Mouse (Mus musculus) forebrain, embryonic 15.5 days (tissue): Measurements from ENCODE around the gene Cdt1. TPM values are rescaled to one million over a fixed set of nuclear protein-coding genes. Genes with fewer than 3 reads are reported as not detected.
A peak's percentile ranks its signal among the peaks of the same experiment; 100 is the strongest.

Experiments used
- ATAC-seq: fragments of 200-750 bp; cut with Nextera tagmentation; replicated peaks from 2 replicates; pipeline ENCODE4 v1.8.0; 2017; ENCODE audit warnings: mild to moderate bottlenecking, moderate TSS enrichment, moderate library complexity
- H3K27ac ChIP-seq: fragments of 300-500 bp; sonication (generic); replicated peaks from 2 replicates; pipeline ENCODE4 v1.5.1; 2015; ENCODE audit warnings: mild to moderate bottlenecking, inconsistent platforms
- H3K27me3 ChIP-seq: fragments of 300-500 bp; sonication (generic); 2 replicates; pipeline ENCODE4 v1.6.1; 2015; ENCODE audit warnings: inconsistent platforms
- H3K36me3 ChIP-seq: fragments of 300-500 bp; sonication (generic); 2 replicates; pipeline ENCODE4 v1.6.1; 2015; ENCODE audit warnings: mild to moderate bottlenecking, inconsistent platforms
- H3K4me1 ChIP-seq: fragments of 300-500 bp; sonication (generic); 2 replicates; pipeline ENCODE4 v1.6.1; 2015; ENCODE audit warnings: inconsistent platforms
- H3K4me2 ChIP-seq: fragments of 300-500 bp; sonication (generic); replicated peaks from 2 replicates; pipeline ENCODE4 v1.6.1; 2015; ENCODE audit warnings: mild to moderate bottlenecking, inconsistent platforms
- H3K4me3 ChIP-seq: fragments of 300-500 bp; sonication (generic); 2 replicates; pipeline ENCODE4 v1.5.1; 2015; ENCODE audit warnings: mild to moderate bottlenecking, inconsistent platforms
- H3K9ac ChIP-seq: fragments of 300-500 bp; sonication (generic); replicated peaks from 2 replicates; pipeline ENCODE4 v1.6.1; 2015; ENCODE audit warnings: mild to moderate bottlenecking, inconsistent platforms
- H3K9me3 ChIP-seq: fragments of 300-500 bp; sonication (generic); 2 replicates; pipeline ENCODE4 v1.6.1; 2016; ENCODE audit warnings: inconsistent platforms
- WGBS: fragments of 180-500 bp; shearing (Covaris S2); methylation state at CpG from one replicate; pipeline ENCODE4 v1.1.7; 2015; ENCODE audit warnings: mixed read lengths; 5-methylcytosine and 5-hydroxymethylcytosine counted together
- polyA plus RNA-seq: library from polyadenylated mRNA; unstranded; fragments of >200 nt; fragmentation: Nextera tagmentation; extraction: Ambion mirVana; gene quantifications from 2 replicates; pipeline ENCODE4 v1.2.1, GENCODE M21; 2015

Cdt1 gene
- polyA plus RNA-seq, result 14.6 and 16.3 TPM in 2 replicates

DNA sequence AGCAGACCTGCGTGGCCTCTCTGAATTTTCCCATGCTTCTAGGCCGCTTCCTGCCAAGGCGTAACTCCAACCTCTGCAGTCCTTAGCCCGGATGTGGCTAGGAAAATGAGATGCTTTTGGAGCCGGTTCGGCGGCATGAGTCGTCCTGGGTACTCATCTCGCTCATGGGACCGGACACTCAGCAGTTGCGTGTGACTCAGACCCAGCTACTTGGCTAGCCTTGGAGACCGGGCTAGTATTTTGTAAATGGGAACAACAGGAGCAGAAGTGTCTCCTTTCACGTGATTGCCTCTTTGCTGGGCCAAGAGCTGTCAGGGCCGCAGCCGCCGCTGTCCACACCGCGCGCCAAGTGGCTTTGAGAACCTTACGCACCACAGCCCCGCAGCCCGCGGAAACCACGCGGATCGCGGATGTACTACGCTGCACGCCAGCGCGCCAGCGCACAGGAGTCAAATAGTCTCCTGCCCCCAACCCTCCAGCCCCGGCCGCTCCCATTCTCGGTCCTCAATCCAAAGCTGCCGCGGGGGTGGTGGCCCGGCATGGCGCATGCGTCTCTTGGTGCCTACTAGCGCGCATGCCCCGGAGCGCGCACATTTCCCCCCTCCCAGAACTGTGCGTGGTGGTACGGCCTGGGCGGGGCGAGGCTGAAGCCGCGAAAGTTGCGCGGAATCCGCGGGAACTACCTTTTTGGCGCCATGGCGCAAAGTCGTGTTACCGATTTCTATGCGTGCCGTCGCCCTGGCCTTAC is at the start of gene Cdt1:
Gene Cdt1 (plus strand): TSS at position 655 of the 748 bp plus-strand sequence.
- peaks cover 7% of the 10 kb centered on the region; the same call in 1 of the 2 replicates for H3K36me3 ChIP-seq
- H3K4me2 ChIP-seq, result peak within 1 kb of the TSS; percentile 85
- peak within 1 kb of the TSS; percentile 73 for H3K4me3 ChIP-seq
- peak within 1 kb of the TSS; percentile 94 for H3K27ac ChIP-seq
- H3K9ac ChIP-seq, result peak within 1 kb of the TSS; percentile 89
- no peaks in the 10 kb centered on the region for H3K9me3 ChIP-seq
- ATAC-seq, result peak; percentile 97
- under 1% methylated on average over 62 of the region's 62 CpGs for WGBS
- peaks cover 27% of the 10 kb centered on the region for H3K4me1 ChIP-seq
- H3K27me3 ChIP-seq, result no peaks in the 10 kb centered on the region

DNA sequence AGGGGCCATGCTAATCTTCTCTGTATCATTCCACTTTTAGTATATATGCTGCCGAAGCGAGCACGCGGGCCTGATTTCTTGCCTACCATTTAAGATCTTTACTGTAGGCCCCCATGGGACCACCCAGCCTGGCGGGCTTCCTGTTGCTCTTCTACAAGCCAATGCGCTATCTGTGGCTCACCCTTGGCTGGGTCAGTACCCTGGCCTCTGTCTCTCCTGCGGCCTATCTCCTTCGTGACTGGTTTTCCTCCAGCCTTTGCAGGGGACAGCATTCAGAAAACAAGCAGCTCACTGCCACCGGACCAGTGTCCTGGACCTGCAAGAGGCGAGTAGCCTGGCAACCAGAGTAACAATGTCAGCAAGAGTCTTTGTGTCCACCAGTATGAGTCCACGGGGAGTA is 47.2 kb upstream of the Cdt1 start:
- Histone ChIP-seq H3K4me1 (peaks cover 18% of the 10 kb centered on the region), H3K27ac (no peak overlapping the region), H3K27me3 (no peaks in the 10 kb centered on the region), H3K9me3 (no peaks in the 10 kb centered on the region), H3K9ac (no peak overlapping the region), H3K4me3 (no peak overlapping the region), H3K36me3 (no peaks in the 10 kb centered on the region), H3K4me2 (no peak overlapping the region)
- ATAC-seq, result no peak
- 78% methylated on average over 11 of the region's 11 CpGs for WGBS

DNA sequence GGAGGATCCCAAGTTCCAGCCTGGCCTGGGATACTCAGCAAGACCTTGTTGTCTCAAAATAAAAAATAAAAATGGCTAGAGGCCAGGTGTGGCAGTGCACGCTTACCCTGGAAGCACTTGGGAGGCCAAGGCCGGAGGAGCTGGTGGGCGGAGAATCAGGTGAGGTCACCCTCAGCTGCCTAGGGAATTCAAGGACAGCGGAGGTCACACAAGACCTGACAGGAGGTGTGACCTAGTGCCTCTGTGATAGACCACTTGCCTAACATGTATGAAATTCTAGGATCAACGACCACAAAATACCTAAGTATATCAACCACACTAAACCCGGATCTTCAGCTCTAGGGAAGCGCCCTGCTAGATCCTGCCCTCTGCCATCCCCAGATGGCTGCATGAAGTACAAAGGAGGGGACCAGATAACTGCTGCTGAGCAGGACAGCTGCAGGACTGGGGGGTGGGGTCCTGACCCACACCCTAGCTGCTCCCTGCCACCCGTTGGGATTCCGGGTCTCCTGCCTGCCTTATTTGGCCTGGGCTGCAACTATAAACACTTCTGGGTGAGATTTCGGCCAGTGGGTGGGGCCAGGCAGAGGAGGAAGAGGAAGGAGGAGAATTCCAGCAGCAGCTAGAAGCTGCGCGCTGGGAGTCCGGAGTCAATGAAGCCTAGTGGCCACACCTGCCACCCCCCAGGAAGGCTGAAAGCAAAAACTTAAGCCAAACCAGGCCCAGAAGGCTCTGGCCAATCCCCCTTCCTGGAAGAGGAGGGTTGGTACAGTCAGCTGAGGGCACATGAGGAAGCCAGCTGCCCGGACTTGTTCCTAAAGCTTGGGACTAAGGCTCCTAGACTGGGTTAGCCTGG is 44.8 kb upstream of the Cdt1 start:
- Histone ChIP-seq H3K9me3 (no peaks in the 10 kb centered on the region), H3K36me3 (no peaks in the 10 kb centered on the region), H3K4me3 (no peak overlapping the region), H3K9ac (no peak overlapping the region), H3K4me1 (peaks cover 18% of the 10 kb centered on the region), H3K4me2 (no peak overlapping the region), H3K27me3 (no peaks in the 10 kb centered on the region), H3K27ac (peak overlapping the region; percentile 45)
- 67% methylated on average over 14 of the region's 14 CpGs for WGBS
- no peak for ATAC-seq

DNA sequence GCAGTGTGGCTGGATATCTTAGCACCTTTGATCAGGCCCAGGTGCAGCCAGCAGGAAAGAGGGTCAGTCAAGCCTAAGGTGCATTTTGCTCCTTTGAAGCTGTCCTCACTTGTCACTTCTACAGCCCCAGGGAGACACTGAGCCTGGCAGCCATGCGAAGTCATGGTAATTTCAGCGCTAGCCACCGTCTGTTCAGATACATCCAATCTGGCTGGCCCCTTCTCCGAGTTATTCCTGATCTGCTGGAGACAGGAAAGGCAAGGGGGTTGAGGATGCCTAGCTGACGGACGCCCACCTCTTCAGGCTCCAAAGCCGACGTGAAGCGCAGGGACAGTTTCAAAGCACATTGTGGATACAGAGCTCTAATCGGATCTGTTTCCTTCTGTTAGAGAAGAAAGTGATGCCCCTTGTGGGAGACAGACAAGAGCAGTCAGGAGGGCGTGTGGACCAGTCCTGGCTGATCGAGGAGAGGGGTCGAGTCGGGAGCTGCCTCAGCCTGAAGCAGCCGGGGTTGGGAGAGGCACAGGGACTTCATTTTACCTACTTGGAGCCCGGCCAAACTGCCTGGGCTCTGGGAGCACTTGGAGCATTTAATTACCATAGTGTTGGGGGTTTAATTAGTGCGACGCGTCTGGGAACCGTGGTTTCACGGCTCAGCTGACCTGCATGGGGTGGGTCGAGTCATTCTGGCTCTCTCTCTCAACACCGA is 44.0 kb upstream of the Cdt1 start:
- peak; percentile 60 for ATAC-seq
- peaks cover 18% of the 10 kb centered on the region for H3K4me1 ChIP-seq
- 0 out of 2 replicates have a peak overlapping the region, but pooled peaks have one; percentile 3 for H3K4me3 ChIP-seq
- H3K9ac ChIP-seq, result 0 out of 2 replicates have a peak overlapping the region, but pooled peaks have one; percentile 4
- no peaks in the 10 kb centered on the region for H3K27me3 ChIP-seq
- WGBS, result 5% methylated on average over 23 of the region's 23 CpGs
- H3K27ac ChIP-seq, result peak overlapping the region; percentile 45
- no peaks in the 10 kb centered on the region for H3K36me3 ChIP-seq
- no peaks in the 10 kb centered on the region for H3K9me3 ChIP-seq
- H3K4me2 ChIP-seq, result peak overlapping the region; percentile 25

DNA sequence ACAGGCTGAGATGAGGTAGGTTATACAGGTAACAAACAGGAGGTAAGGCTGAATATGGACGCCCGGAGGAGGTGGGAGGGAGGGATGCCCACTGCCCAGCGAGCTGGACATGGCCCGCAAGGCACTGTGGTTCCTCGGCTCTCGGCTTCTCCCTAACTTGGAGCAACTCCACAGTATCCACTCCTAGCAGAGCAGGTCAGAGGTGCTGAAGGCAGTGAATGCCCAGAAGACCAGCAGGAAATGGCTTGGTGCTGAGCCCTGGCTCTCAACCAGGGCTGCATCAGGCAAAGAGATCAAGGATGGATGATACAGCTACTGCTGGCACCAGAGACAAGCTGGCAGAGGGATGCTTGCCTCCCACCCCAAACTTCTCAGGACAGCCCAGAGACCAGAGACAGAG is 43.3 kb upstream of the Cdt1 start:
- H3K36me3 ChIP-seq, result no peaks in the 10 kb centered on the region
- H3K9me3 ChIP-seq, result no peaks in the 10 kb centered on the region
- peaks cover 18% of the 10 kb centered on the region for H3K4me1 ChIP-seq
- H3K4me3 ChIP-seq, result no peak overlapping the region
- H3K27me3 ChIP-seq, result no peaks in the 10 kb centered on the region
- 50% methylated on average over 6 of the region's 6 CpGs for WGBS
- peak overlapping the region; percentile 25; the same call in 1 of the 2 replicates for H3K4me2 ChIP-seq
- no peak overlapping the region for H3K9ac ChIP-seq
- H3K27ac ChIP-seq, result no peak overlapping the region
- ATAC-seq, result no peak

DNA sequence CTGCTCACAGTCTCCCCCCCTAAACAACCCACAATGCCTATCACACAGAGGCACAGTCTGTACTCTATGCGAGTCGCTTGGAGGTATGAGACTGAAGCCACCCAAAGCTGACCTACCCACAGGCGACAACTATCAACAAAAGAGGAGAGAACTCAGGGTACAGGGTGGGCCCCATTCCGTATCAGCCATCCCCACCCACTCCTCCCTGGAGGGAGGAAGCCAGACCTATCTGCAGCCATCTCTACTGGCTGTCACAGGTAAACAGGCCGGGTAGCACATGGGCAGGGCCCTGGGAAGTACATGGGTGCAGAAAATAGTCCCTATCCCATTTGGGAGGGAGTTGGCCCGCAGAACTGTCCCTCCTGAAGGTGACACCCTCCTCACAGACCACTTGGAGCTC is 42.8 kb upstream of the Cdt1 start:
- ATAC-seq, result no peak
- Histone ChIP-seq H3K9me3 (no peaks in the 10 kb centered on the region), H3K4me3 (no peak overlapping the region), H3K27ac (no peak overlapping the region), H3K4me1 (peaks cover 18% of the 10 kb centered on the region), H3K36me3 (no peaks in the 10 kb centered on the region), H3K4me2 (no peak overlapping the region), H3K9ac (no peak overlapping the region), H3K27me3 (no peaks in the 10 kb centered on the region)
- 86% methylated on average over 6 of the region's 6 CpGs for WGBS

DNA sequence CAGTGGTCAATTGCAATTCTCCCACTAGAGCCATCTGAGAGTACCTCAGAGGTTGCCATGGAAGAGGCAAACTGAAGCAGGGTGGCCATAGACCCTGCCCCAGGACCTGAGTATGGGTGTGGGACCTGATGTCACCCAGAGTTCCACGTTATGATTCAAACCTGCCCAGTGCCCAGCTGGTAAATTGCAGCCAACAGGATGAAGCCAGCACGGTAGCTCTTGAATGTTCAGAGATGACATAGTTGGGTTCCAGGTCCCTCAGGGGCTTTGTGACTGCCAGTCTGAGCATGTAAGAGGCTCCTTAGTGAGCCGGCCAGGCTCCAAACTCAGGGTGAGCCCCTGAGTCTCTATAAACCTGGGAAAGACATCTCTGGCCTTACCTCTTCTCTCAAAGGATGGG is 41.7 kb upstream of the Cdt1 start:
- ATAC-seq, result no peak
- Histone ChIP-seq H3K4me3 (no peak overlapping the region), H3K36me3 (no peaks in the 10 kb centered on the region), H3K9ac (no peak overlapping the region), H3K9me3 (no peaks in the 10 kb centered on the region), H3K4me2 (no peak overlapping the region), H3K4me1 (peaks cover 18% of the 10 kb centered on the region), H3K27ac (no peak overlapping the region), H3K27me3 (no peaks in the 10 kb centered on the region)
- WGBS, result 70% methylated on average over 3 of the region's 3 CpGs

DNA sequence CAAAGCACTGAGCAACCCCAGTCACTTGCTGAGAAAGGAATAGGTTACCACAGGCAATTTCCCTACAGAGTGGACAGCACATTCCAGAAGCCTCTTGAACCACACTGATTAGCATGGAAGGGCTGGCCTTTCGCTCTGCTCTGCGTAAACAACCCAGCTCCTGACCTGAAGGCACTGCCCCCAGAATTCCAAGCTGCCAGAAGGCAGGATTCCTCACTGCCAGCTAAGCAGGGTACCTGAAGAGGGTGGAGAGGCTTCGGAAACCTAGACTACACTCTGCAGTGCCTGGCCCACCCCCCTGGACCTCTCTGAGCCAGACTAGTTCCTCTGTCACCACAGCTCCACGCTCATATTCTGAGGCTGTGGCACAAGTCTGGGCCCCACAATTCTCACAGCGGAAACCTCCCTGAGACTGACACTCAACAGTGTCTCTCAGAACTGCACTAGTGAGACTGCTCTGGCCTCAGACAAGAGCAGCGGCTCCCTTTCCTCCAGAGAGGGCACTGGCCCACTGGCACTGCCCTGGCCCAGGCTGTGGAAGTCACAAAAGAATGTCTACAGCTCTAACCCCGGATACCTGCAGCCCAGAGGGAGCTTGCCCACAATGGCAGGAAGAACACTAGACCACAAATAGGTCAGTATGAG is 41.2 kb upstream of the Cdt1 start:
- Histone ChIP-seq H3K27me3 (no peaks in the 10 kb centered on the region), H3K9ac (no peak overlapping the region), H3K36me3 (no peaks in the 10 kb centered on the region), H3K4me2 (no peak overlapping the region), H3K4me1 (peaks cover 18% of the 10 kb centered on the region), H3K27ac (no peak overlapping the region), H3K9me3 (no peaks in the 10 kb centered on the region), H3K4me3 (no peak overlapping the region)
- ATAC-seq, result no peak
- WGBS, result 73% methylated on average over 7 of the region's 7 CpGs

DNA sequence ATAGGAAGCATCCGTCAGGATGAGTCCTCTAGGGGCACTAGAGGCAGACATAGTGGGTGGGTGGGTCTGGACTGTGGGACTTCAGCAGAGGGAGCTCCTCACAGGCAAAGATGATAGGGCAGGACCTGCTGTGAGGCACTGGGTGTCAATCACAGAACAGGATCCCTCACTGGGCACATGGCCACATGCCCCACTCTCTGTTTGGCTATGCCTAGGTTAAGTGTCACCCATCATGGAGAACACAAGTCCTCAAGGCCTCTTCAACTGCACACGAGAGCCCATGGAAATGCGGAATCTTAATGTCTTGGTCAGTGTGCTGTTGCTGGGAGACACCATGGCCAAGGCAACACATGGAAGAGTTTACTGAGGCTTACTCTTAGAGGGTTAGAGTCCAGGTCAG is 39.9 kb upstream of the Cdt1 start:
- H3K9ac ChIP-seq, result no peak overlapping the region
- H3K9me3 ChIP-seq, result no peaks in the 10 kb centered on the region
- H3K27me3 ChIP-seq, result no peaks in the 10 kb centered on the region
- 90% methylated on average over 3 of the region's 3 CpGs for WGBS
- no peak overlapping the region for H3K4me3 ChIP-seq
- no peak overlapping the region for H3K27ac ChIP-seq
- no peak for ATAC-seq
- no peak overlapping the region for H3K4me2 ChIP-seq
- peaks cover 18% of the 10 kb centered on the region for H3K4me1 ChIP-seq
- no peaks in the 10 kb centered on the region for H3K36me3 ChIP-seq

DNA sequence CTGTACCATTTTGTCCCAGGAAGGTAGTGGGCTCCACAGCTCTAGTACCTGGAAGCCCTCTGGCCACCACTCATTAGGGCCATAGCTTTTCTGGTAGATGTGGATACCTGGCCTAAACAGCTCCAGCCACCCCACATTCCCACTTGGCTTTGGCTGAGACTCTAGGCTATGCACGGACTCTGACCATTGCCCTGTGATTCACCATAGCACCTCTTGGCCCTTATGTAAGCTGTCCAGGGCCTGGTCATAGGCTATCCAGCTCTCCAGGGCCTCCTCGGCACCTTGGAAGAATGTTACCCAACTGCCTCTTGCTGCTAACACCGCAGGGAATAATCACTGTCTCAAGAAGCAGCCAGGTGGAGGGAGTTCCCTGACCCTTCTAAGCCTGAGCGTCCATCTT is 38.7 kb upstream of the Cdt1 start:
- no peak for ATAC-seq
- H3K36me3 ChIP-seq, result no peaks in the 10 kb centered on the region
- H3K27ac ChIP-seq, result no peak overlapping the region
- H3K27me3 ChIP-seq, result no peaks in the 10 kb centered on the region
- 92% methylated on average over 4 of the region's 4 CpGs for WGBS
- H3K4me1 ChIP-seq, result peaks cover 6% of the 10 kb centered on the region
- H3K9me3 ChIP-seq, result no peaks in the 10 kb centered on the region
- no peak overlapping the region for H3K9ac ChIP-seq
- H3K4me2 ChIP-seq, result no peak overlapping the region
- H3K4me3 ChIP-seq, result no peak overlapping the region

DNA sequence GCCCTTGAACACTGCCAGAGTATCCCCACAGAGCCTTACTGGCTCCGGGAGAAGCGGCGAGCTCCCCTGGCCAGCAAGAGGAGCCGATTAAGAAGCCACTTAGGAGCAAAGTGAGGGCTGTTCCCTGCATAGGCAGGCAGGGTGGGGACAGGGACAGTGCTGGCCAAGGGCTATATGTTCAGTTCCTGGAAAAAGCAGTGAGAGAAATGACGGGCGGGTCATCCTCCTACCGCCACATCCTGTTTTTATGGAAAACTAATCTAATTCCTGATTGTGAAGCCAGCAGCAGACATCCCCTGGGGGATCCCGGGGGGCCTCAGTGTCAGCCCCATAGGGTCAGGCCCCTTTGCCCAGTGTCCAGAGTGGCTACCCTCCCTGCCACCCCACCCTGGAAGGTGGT is 36.5 kb upstream of the Cdt1 start:
- 81% methylated on average over 8 of the region's 8 CpGs for whole genome bisulfite sequencing

More for the DNA sequence above, 36.5 kb upstream of the Cdt1 start:
- H3K27ac ChIP-seq, result no peak overlapping the region
- no peaks in the 10 kb centered on the region for H3K27me3 ChIP-seq
- no peaks in the 10 kb centered on the region for H3K36me3 ChIP-seq
- H3K4me3 ChIP-seq, result no peak overlapping the region
- H3K4me1 ChIP-seq, result no peaks in the 10 kb centered on the region
- H3K9ac ChIP-seq, result no peak overlapping the region
- ATAC-seq, result no peak
- H3K4me2 ChIP-seq, result no peak overlapping the region
- no peaks in the 10 kb centered on the region for H3K9me3 ChIP-seq
